Mouse (Mus musculus) B cell, adult 2 months (primary cell): Measurements from ENCODE around the gene Pard3.

Experiments used
- DNase-seq, 2 experiments: peaks; one replicate each; pipeline ENCODE4 v3.0.0; 2022

The Pard3 gene

GRCm38 (mm10) chr8:127063551-127064360 lies at the start of gene Pard3:
TSS of gene Pard3 (plus strand) at chr8:127063893.
- DNase-seq = no peak

DNA sequence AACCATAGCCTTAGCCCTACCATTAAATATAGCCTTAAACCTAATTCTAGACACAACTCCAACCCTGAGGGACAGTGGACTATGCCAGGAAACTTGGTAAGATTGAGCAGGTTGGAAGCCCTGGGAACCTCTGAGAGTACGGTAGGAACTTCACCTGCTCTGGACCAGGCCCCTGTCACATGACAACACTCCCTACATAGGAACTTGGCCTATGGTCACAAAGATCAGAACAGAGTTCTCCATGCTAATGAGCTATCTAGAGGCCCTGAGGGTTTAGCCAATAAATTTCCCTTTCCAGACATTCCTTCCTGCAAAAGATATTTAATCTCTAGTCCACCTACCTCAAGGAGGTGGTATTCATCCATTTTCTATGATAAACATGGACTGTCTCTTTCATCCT lies 41.9 kb upstream of the Pard3 start:
- DNase-seq = no peak

DNA sequence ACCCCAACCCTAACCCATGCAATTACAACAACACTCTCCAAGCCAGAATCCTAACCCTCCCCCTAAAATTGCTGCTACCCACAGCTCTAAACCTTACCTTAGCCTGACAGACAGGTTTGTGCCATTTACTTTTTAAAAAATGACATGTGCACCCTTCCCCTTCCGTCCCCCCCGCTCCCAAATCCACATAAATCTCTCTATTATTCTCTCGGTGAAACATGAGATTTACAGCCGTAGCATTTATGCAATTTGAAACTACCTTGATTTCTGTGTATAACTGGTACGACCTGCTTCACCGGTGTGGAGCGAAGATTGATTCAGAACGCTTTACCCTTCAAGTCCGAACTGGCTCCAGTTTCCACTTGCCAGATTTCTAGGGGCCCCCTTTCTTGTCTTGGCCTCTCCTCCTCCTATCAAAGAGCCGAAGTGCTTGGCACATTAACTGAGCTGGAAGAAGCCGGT lies 38.4 kb upstream of the Pard3 start:
- DNase-seq = no peak

- no peak for DNase-seq
Measured at GRCm38 (mm10) chr8:127025775-127026174, 37.9 kb upstream of the Pard3 start.

GRCm38 (mm10) chr8:127031476-127031875 lies 32.2 kb upstream of the Pard3 start:
- no peak for DNase-seq

DNA sequence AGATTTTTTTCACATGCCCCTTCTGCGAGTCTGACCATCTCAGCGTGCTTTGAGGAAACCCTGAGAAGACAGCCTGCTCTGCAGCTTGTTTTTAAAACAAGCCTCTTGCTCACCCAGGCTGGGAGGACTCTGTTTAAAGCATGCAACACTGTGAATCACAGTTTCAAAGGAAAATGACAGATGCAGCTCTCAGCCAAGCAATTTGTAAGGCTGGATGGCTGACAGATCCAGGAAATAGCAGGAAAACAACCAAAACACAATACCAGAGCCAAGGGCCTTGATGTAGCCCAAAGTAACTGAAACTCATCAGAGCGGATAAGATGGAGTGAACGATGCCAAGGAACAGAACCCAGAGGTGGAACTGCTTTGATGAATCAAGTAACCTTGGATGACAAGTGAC lies 24.8 kb upstream of the Pard3 start:
- no peak for DNase-seq

DNA sequence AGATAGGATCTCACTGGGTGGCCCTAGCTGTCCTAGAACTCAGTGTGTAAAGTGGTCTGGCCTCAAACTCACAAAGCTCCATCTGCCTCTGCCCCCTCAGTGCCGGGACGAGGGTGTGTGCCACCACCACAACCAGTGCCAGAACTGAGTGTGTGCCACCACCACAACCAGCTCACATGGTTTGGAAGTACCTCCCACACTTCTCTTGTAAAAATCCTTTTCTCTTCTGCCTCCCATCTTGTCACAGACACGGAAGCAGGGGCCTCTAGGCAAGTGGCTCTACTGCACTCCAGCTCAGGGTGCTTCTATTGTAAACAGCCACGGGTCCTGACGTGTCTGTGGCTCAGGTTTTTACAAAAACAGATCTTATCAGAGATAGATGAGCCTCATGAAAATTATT lies 13.7 kb upstream of the Pard3 start:
- DNase-seq = no peak

DNA sequence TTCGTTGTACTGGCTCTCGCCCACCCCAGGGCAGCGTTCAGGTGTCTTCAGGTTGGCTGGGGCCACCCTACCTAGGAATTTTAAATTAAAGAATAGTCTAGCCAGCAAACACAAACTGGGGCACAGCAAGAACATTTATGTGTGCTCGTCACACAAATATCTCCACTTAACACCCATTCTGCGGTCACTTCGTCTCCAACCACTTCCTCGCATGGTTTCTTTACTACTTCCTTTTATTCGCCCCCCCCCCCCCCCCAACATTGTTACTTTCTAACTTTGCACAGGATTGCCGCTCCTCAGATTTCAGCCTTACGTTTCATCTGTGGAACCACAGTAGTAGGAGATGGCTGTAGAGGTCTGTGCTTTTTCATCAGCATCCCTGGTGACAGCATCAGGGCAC lies 11.6 kb upstream of the Pard3 start:
- no peak for DNase-seq

- no peak for DNase-seq
Measured at GRCm38 (mm10) chr8:127055081-127055480, 8.6 kb upstream of the Pard3 start.

GRCm38 (mm10) chr8:127058759-127059158 lies 4.9 kb upstream of the Pard3 start:
- DNase-seq = no peak

- no peak for DNase-seq
Measured at GRCm38 (mm10) chr8:127059826-127060225, 3.9 kb upstream of the Pard3 start.

GRCm38 (mm10) chr8:127064361-127065112 lies 844 bp downstream of the Pard3 start:
- no peak for DNase-seq

- no peak for DNase-seq
Measured at GRCm38 (mm10) chr8:127065113-127065473, 1.4 kb downstream of the Pard3 start.

DNA sequence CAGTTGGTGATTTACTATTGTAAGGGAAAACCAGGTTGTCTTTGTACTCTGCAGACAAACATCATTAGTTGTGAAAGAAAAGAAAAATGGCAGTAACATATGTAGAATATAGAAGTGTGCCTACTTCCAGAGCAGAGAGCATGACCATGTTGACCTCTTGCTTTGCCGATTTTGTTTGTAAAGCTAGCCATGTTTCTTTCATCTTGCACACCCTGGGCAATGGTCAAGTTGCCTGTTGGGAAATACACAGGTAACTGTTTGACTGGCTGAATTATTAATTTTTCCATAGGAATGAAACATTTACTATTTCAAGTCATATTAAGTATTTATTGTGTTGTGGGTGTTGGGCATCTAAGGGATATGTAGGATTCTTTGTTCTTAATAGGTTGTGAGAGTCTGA lies 2.1 kb downstream of the Pard3 start:
- no peak for DNase-seq

DNA sequence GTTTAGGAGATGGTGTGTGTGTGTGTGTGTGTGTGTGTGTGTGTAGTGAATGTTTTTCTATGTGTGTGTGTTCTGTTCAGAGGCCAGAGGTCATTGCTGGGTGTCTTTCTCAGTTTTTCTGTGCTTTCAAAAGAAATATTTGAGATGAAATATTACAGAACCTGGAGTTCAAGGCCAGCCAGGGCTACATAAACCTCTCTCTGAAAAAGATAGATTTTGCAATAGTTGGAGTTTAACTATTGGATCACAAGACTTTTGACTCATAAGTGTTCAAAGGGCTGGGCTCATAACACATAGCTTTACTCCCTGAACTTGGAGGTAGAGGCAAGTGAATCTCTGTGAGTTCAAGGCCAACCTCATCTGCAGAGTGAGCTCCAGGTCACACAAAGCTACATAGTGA lies 2.8 kb downstream of the Pard3 start:
- no peak for DNase-seq

- DNase-seq = no peak
Measured at GRCm38 (mm10) chr8:127068719-127069118, 5.0 kb downstream of the Pard3 start.

DNA sequence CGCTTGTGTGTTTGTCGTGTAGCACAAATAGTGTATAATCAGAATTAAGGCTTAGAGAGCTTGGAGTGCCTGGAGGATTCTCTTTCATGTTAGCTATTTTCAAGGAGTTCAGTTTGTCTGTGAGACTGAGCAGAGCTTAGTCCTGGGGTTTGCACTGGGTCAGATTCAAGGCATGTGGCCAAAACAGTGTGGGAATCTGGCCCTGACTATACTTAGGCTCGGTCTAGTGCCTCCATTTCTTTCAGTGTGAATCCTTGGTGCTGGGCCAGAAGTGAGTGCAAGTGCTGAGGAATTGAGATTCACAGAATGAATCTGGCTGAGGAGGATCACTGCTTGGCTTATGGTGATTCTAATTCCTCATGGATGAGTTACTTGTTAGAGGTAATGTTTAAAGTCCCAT lies 6.5 kb downstream of the Pard3 start:
- DNase-seq = no peak

DNA sequence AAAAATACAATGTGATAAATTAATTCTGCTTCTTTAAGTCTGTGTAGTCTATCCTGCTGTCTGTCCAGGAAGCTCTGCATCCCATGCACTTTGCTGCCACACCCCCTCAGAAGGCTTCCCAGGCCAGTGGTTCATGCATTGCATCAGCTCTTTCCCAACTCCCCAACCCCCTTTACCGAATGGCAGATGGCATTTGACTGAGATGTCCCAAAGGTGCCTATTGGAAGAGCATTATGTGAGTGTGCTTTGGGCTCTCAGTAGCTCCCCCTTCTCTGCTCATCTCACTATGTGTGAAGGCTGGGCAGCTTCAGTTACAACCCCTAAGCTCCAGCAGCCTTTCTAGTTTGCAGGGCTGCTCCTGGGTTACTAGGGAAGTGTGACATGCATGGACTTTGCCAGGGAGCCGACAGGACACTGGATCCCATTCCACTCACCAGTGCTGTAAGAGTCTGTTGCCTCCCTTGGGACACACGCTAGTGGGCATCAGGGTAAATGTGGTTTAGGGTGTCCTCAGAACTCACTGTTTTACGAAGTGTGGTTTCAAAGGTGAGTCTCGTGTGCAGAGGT lies 9.4 kb downstream of the Pard3 start:
- DNase-seq = no peak

DNA sequence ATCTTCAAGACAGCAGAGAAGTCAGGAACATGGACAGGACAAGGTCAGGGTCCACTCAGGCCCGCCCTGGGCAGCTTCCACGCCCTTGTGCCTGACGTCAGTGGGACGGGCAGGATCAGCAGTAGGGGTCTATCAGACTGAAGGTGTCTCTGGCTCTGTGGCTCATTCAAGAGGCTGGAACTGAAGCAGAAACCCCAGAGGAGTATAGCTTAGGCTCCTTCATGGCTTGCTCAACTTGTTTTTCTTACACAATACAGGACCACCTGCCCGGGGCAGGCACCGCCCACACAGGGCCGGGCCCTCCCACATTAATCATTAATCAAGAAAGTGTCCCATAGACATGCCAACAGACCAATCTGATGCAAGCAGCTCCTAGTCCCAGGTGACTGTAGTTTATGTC lies 12.8 kb downstream of the Pard3 start:
- DNase-seq = no peak

DNA sequence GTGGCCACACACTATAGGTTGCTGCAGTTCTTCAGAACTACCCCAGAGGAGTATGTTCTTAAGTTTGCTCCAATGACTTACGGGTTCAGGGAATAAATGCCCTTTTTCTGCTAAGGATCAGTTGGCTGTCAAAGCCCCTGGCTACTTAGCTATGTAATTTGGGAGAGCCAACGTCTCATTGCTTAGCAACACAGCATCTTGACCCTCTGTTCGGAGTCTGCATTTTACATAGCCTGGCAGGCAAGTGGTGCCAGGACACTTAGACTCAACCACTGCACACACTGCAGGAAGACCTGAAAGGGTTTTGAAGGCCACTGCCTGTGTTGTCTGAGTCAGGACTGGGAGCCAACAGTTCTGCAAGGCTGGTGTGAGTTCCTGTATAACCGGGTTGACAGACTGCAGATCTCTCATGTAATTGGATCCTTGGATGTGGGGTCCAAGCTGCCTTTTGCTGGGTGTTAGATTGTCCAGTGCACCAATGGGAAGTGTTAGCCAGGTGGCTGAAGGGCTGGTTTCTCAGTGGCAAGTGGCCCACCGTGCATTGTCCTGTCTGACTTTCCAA lies 15.6 kb downstream of the Pard3 start:
- no peak for DNase-seq

DNA sequence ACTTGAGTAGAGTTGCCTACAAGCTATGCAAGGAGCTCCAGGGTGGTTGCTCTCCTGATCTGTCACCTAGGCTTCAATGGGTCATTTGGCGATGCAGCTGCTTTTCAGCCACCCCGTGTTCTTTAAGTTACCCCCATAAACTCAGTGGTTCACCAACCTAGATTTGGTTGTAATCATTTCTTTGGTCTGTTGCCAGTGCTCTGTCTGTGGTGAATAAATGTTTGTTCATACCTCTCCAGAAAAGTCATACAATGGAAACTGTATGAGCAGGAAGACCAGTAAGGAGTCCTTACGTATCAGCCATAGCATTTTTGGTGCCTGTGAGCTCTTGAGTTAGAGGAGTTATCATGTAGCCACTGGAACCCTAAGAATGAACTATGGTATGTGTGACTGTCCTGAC lies 17.6 kb downstream of the Pard3 start:
- DNase-seq = no peak

GRCm38 (mm10) chr8:127082486-127082885 lies 18.8 kb downstream of the Pard3 start:
- DNase-seq = no peak

- no peak for DNase-seq
Measured at GRCm38 (mm10) chr8:127084565-127084964, 20.9 kb downstream of the Pard3 start.

GRCm38 (mm10) chr8:127087434-127087833 lies 23.7 kb downstream of the Pard3 start:
- DNase-seq = no peak
